Mouse (Mus musculus) bone marrow macrophage, adult 2 months (primary cell): ENCODE measurements around the gene Hsf5. TPM values are rescaled to one million over a fixed set of nuclear protein-coding genes. Genes with fewer than 3 reads are reported as not detected.

Source experiments
- H3K27ac ChIP-seq: 2 replicates; pipeline ENCODE4 v1.5.1; 2012; ENCODE audit warnings: low read depth, low read length; ENCODE audit not compliant: insufficient read depth
- H3K4me1 ChIP-seq: 2 replicates; pipeline ENCODE4 v1.6.1; 2012; ENCODE audit warnings: low read length; ENCODE audit not compliant: control insufficient read depth, insufficient read depth
- H3K4me3 ChIP-seq: 2 replicates; pipeline ENCODE4 v1.5.1; 2012; ENCODE audit warnings: mild to moderate bottlenecking, low read length, moderate library complexity; ENCODE audit not compliant: insufficient read depth
- CTCF ChIP-seq: IDR thresholded peaks from 2 replicates; pipeline ENCODE4 v1.5.1; 2012; ENCODE audit warnings: low read depth, mild to moderate bottlenecking, low read length, moderate library complexity
- POLR2A ChIP-seq: IDR thresholded peaks from 2 replicates; pipeline ENCODE4 v1.6.1; 2012; ENCODE audit warnings: mild to moderate bottlenecking, low read depth, low read length, borderline replicate concordance
- polyA plus RNA-seq: library from polyadenylated mRNA; stranded (reverse); fragments of >200 nt; gene quantifications from 2 replicates; pipeline ENCODE4 v1.2.4, GENCODE M21; 2012; ENCODE audit not compliant: missing spikeins, insufficient read depth, insufficient read length

The Hsf5 gene
- polyA plus RNA-seq, 1 experiment, result not detected

DNA sequence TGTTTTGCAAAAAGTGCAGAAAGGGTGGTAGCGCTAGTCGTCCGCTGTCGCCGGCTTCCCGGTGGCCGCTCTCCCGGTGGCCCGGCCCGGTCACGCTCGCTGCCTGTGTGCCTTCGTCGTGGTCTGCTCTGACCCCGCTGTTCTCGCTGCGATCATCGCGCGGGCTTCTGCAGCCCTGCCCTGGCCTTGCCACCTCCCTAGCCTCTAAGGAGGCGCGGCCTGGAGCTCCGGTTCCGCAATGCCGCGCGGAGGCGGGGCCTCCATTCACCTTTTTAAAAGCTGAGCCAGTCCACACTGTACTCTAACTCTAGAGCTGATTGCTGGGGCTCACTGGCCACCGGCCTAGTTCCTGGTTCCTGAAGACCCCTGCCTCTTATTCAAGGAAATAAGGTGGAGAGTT, 22.2 kb downstream of the Hsf5 start:
- Histone ChIP-seq H3K4me3 (peak overlapping the region; percentile 57), H3K4me1 (peaks cover 2% of the 10 kb centered on the region), H3K27ac (no peak overlapping the region)
- TF ChIP-seq CTCF (no peak), POLR2A (no peak)

DNA sequence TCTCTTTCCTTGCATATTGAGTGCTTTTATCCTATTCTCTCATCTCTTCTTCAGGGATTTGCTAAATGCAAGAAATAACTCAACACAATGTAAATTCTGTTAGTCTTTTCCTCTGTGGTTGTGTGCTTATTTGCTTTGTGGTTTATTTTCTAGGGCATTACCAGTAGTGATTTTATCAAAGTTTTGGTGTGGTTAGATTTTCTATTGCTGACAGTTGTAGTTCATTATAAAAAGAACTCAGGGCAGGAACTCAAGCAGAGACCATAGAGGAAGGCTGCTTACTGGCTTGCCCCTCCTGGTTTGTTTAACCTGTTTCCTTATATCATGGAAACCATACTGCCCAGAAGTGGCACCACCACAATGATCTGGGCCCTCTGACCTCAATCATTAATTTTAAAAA, 25.9 kb downstream of the Hsf5 start:
- Histone ChIP-seq H3K27ac (no peak overlapping the region), H3K4me3 (no peak overlapping the region), H3K4me1 (peaks cover 2% of the 10 kb centered on the region)
- TF ChIP-seq POLR2A, result no peak
- no peak for TF ChIP-seq CTCF

GRCm38 (mm10) chr11:87654693-87655092, 37.7 kb downstream of the Hsf5 start:
- no peak overlapping the region for H3K4me3 ChIP-seq
- H3K27ac ChIP-seq, result no peak overlapping the region
- no peak for TF ChIP-seq CTCF
- no peak for TF ChIP-seq POLR2A
- peaks cover 3% of the 10 kb centered on the region; the same call in 1 of the 2 replicates for H3K4me1 ChIP-seq

- Histone ChIP-seq H3K4me3 (no peak overlapping the region), H3K4me1 (peaks cover 3% of the 10 kb centered on the region; the same call in 1 of the 2 replicates), H3K27ac (no peak overlapping the region)
- TF ChIP-seq POLR2A (no peak), CTCF (no peak)
Measured at GRCm38 (mm10) chr11:87659216-87659615, 42.3 kb downstream of the Hsf5 start.

GRCm38 (mm10) chr11:87662407-87662806, 45.4 kb downstream of the Hsf5 start, which contains the start of gene Rnf43:
TSS of gene Rnf43 (plus strand) at chr11:87662722.
- Histone ChIP-seq H3K27ac (no peak within 1 kb of the TSS), H3K4me3 (peak within 1 kb of the TSS; percentile 47), H3K4me1 (peaks cover 5% of the 10 kb centered on the region)
- TF ChIP-seq POLR2A, result no peak
- peak; percentile 25; the same call in 1 of the 2 replicates for TF ChIP-seq CTCF

DNA sequence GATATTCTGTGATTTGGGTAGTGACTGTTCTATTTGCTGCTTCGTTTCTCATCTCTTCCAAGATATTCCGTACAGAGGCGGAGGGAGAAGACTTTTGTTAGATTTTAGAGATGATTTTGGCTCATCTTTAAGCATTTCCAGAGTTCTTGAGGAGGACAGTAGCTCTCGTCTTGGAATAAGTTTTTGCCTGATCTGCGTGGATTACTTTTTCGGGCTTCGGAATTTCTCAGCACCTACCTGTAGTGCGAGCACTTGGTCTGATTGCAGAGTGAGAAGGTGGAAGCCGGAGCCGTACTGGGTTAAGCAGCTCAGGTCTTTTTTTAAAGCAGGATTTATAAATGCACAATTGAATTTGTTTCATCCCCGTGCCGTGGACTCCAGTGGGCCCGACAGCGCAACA, 45.9 kb downstream of the Hsf5 start:
- no peak for TF ChIP-seq CTCF
- no peak for TF ChIP-seq POLR2A
- no peak overlapping the region for H3K27ac ChIP-seq
- peaks cover 5% of the 10 kb centered on the region for H3K4me1 ChIP-seq
- peak overlapping the region; percentile 47 for H3K4me3 ChIP-seq

- no peak overlapping the region for H3K4me3 ChIP-seq
- no peak for TF ChIP-seq POLR2A
- TF ChIP-seq CTCF, result no peak
Measured at GRCm38 (mm10) chr11:87663948-87664347, 47.0 kb downstream of the Hsf5 start.

GRCm38 (mm10) chr11:87664521-87664920, 47.6 kb downstream of the Hsf5 start:
- Histone ChIP-seq H3K27ac (no peak overlapping the region), H3K4me1 (peaks cover 5% of the 10 kb centered on the region), H3K4me3 (no peak overlapping the region)
- TF ChIP-seq POLR2A (no peak), CTCF (no peak)

More at GRCm38 (mm10) chr11:87663948-87664347, 47.0 kb downstream of the Hsf5 start:
- no peak overlapping the region for H3K27ac ChIP-seq
- peaks cover 5% of the 10 kb centered on the region for H3K4me1 ChIP-seq

DNA sequence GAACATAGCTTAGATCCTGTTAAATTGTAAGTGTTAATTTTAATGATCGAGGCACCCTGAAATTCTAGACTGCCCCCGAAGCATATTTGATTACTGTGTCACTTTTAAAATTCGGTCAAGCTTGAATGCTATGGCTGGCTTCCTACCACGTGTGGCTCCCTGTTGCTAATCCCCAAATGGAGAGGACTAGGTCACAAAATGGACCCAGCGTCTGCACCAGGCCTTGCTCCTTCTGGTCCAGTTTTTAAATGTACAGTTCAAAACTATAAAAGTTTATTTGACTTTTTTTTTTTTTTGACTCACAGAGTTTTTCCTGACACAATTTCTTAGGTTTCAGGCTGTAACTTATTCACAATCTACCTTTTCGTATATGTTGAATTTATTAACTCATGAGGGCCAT, 48.3 kb downstream of the Hsf5 start:
- Histone ChIP-seq H3K4me1 (peaks cover 5% of the 10 kb centered on the region), H3K4me3 (no peak overlapping the region), H3K27ac (no peak overlapping the region)
- TF ChIP-seq POLR2A (no peak), CTCF (no peak)

- Histone ChIP-seq H3K4me3 (no peak overlapping the region), H3K4me1 (peaks cover 5% of the 10 kb centered on the region), H3K27ac (no peak overlapping the region)
- TF ChIP-seq POLR2A (no peak), CTCF (no peak)
Measured at GRCm38 (mm10) chr11:87665658-87666057, 48.7 kb downstream of the Hsf5 start.
